Comparison of ENCODE assay signal across 10 mouse cellular contexts in genomic region chr5:21440833-21441530, GRCm38 (mm10). TPM values are rescaled to one million over a fixed set of nuclear protein-coding genes. Genes with fewer than 3 reads are reported as not detected.
A peak's percentile ranks its signal among the peaks of the same experiment; 100 is the strongest.
DNase-seq lines count a peak whose midpoint lies in the region; ATAC-seq and TF ChIP-seq lines count a peak whose summit lies in the region.
"Had no signal": no experiment of that assay in that cellular context is flagged by ENCODE, and none has a peak within 500 bp of the region (broad histone marks: within the 10 kb centered on the region; RNA-seq: fewer than 3 reads in every experiment).

No protein-coding gene starts in this region.

- in situ Hi-C loops in Patski (cut with MboI; ENCODE audit: low pct_unique_long_range_greater_than_20kb): no loop called here

- no peaks in the 10 kb centered on the region for H3K27me3 ChIP-seq in hindbrain, embryonic 13.5 days
- H3K27me3 ChIP-seq in hindbrain, embryonic 12.5 days: no peaks in the 10 kb centered on the region
- no peaks in the 10 kb centered on the region for H3K27me3 ChIP-seq in Patski
- H3K27me3 ChIP-seq in heart, embryonic 14.5 days (ENCODE audit: control insufficient read depth, insufficient read depth, low read length): no peaks in the 10 kb centered on the region
- no peaks in the 10 kb centered on the region for H3K27me3 ChIP-seq in lung, postnatal 0 days (replicated peaks; ENCODE audit: insufficient read depth, low read length)
- peaks cover 24% of the 10 kb centered on the region for H3K27me3 ChIP-seq in midbrain, embryonic 13.5 days

- 0 out of 2 replicates have a peak overlapping the region, but pooled peaks have one; percentile 8 for H3K27ac ChIP-seq in hindbrain, embryonic 13.5 days
- no peak overlapping the region for H3K27ac ChIP-seq in hindbrain, embryonic 12.5 days
- peak overlapping the region; percentile 44 to 51; a peak in 3 of 4 replicates for H3K27ac ChIP-seq in heart, embryonic 14.5 days (replicated peaks in 1 of 2; ENCODE audit: control insufficient read depth in 1 of 2, insufficient read depth in 1 of 2, low read depth in 2 of 2, low read length in 2 of 2)
- H3K27ac ChIP-seq in lung, postnatal 0 days (ENCODE audit: low read length): no peak overlapping the region
- no peak overlapping the region for H3K27ac ChIP-seq in midbrain, embryonic 13.5 days

- CTCF ChIA-PET in Patski (lab: Charles Lee): interaction anchor here (2.0 kb wide), 1 partner anchor 10 kb away, joined by 5 read pairs; no protein-coding TSS in a partner anchor

- no peaks in the 10 kb centered on the region for H3K9me3 ChIP-seq in hindbrain, embryonic 13.5 days
- H3K9me3 ChIP-seq in hindbrain, embryonic 12.5 days (replicated peaks): no peaks in the 10 kb centered on the region
- H3K9me3 ChIP-seq in heart, embryonic 14.5 days (ENCODE audit: control insufficient read depth, low read length): no peaks in the 10 kb centered on the region
- no peaks in the 10 kb centered on the region for H3K9me3 ChIP-seq in lung, postnatal 0 days (ENCODE audit: low read length)
- H3K9me3 ChIP-seq in midbrain, embryonic 13.5 days: no peaks in the 10 kb centered on the region
- H3K9me3 ChIP-seq: G1E had no signal

- 65% methylated on average over 8 of the region's 8 CpGs for WGBS in hindbrain, embryonic 13.5 days
- WGBS in hindbrain, embryonic 12.5 days: 73% methylated on average over 8 of the region's 8 CpGs
- 38% methylated on average over 8 of the region's 8 CpGs for WGBS in heart, embryonic 14.5 days
- WGBS in lung, postnatal 0 days: 18% methylated on average over 8 of the region's 8 CpGs
- WGBS in midbrain, embryonic 13.5 days: 78% methylated on average over 8 of the region's 8 CpGs

- no peak overlapping the region for H3K9ac ChIP-seq in hindbrain, embryonic 13.5 days
- H3K9ac ChIP-seq in hindbrain, embryonic 12.5 days: no peak overlapping the region
- H3K9ac ChIP-seq in heart, embryonic 14.5 days (ENCODE audit: low read length): no peak overlapping the region
- no peak overlapping the region for H3K9ac ChIP-seq in lung, postnatal 0 days (replicated peaks; ENCODE audit: low read depth)
- no peak overlapping the region for H3K9ac ChIP-seq in midbrain, embryonic 13.5 days (replicated peaks)

- POLR2A ChIA-PET in Patski (lab: Charles Lee): no interaction called here

- no peak overlapping the region for H3K4me3 ChIP-seq in hindbrain, embryonic 13.5 days
- no peak overlapping the region for H3K4me3 ChIP-seq in hindbrain, embryonic 12.5 days
- no peak overlapping the region for H3K4me3 ChIP-seq in heart, embryonic 14.5 days (ENCODE audit: control insufficient read depth in 1 of 2, insufficient read depth in 1 of 2, low read depth in 1 of 2, low read length in 2 of 2)
- no peak overlapping the region for H3K4me3 ChIP-seq in lung, postnatal 0 days (ENCODE audit: low read depth, low read length)
- H3K4me3 ChIP-seq in midbrain, embryonic 13.5 days (replicated peaks): no peak overlapping the region

- no peak for TF ChIP-seq EP300 in lung, postnatal 0 days (IDR thresholded peaks at IDR 0.05)

- DNase-seq in Patski (ENCODE audit: low read depth, low spot score) (no peak), MN1 (ENCODE audit: low spot score) (no peak)
- peak; percentile 72 for DNase-seq in lung, postnatal 0 days (ENCODE audit: low spot score)
- no peak for DNase-seq in testis, postnatal 10 days (ENCODE audit: low spot score)
- DNase-seq: layer of hippocampus, adult 9-11 months had no signal

- no peak for TF ChIP-seq CTCF in Patski (IDR thresholded peaks at IDR 0.05)
- no peak for TF ChIP-seq CTCF in lung, postnatal 0 days (IDR thresholded peaks at IDR 0.05)

- peak; percentile 49; the same call in 1 of the 2 replicates for ATAC-seq in hindbrain, embryonic 13.5 days (ENCODE audit: low FRiP score)
- ATAC-seq in hindbrain, embryonic 12.5 days (ENCODE audit: low FRiP score): no peak
- peak; percentile 39 for ATAC-seq in Patski
- no peak for ATAC-seq in heart, embryonic 14.5 days (ENCODE audit: insufficient number of reproducible peaks, insufficient read depth, low FRiP score, low read depth)
- peak; percentile 67 for ATAC-seq in lung, postnatal 0 days
- ATAC-seq in midbrain, embryonic 13.5 days: no peak

- no peak overlapping the region for H3K4me2 ChIP-seq in hindbrain, embryonic 13.5 days
- no peak overlapping the region for H3K4me2 ChIP-seq in hindbrain, embryonic 12.5 days (replicated peaks)
- no peak overlapping the region for H3K4me2 ChIP-seq in heart, embryonic 14.5 days (ENCODE audit: low read length)
- peak overlapping the region; percentile 8; the same call in 1 of the 2 replicates for H3K4me2 ChIP-seq in lung, postnatal 0 days (replicated peaks; ENCODE audit: low read depth, low read length)
- no peak overlapping the region for H3K4me2 ChIP-seq in midbrain, embryonic 13.5 days (replicated peaks)

- no peaks in the 10 kb centered on the region; the same call in 1 of the 2 replicates for H3K4me1 ChIP-seq in hindbrain, embryonic 13.5 days (replicated peaks)
- H3K4me1 ChIP-seq in hindbrain, embryonic 12.5 days: no peaks in the 10 kb centered on the region
- peaks cover 6 to 15% of the 10 kb centered on the region in 2 experiments for H3K4me1 ChIP-seq in heart, embryonic 14.5 days (ENCODE audit: control insufficient read depth in 2 of 2, insufficient read depth in 2 of 2, low read length in 2 of 2)
- H3K4me1 ChIP-seq in lung, postnatal 0 days (ENCODE audit: insufficient read depth, low read depth, low read length): no peaks in the 10 kb centered on the region
- peaks cover 4% of the 10 kb centered on the region for H3K4me1 ChIP-seq in midbrain, embryonic 13.5 days (replicated peaks)

- H3K36me3 ChIP-seq in hindbrain, embryonic 13.5 days: no peaks in the 10 kb centered on the region
- H3K36me3 ChIP-seq in hindbrain, embryonic 12.5 days: no peaks in the 10 kb centered on the region
- no peaks in the 10 kb centered on the region for H3K36me3 ChIP-seq in heart, embryonic 14.5 days (ENCODE audit: control insufficient read depth, insufficient read depth, low read length)
- H3K36me3 ChIP-seq in lung, postnatal 0 days (ENCODE audit: insufficient read depth, low read length): no peaks in the 10 kb centered on the region
- H3K36me3 ChIP-seq in midbrain, embryonic 13.5 days: no peaks in the 10 kb centered on the region

RNA-seq across cellular contexts. Expression of gene Fam185a, which starts 16.2 kb away (rescaled TPM):
- polyA plus RNA-seq in hindbrain, embryonic 13.5 days (2015; fragmentation: Nextera tagmentation; extraction: Ambion mirVana): 6.1 and 6.2 TPM in 2 replicates
- 5.4 and 5.7 TPM in 2 replicates for polyA plus RNA-seq in hindbrain, embryonic 12.5 days (2016; fragmentation: Nextera tagmentation; extraction: Ambion mirVana)
- 10.2 TPM for polyA plus RNA-seq in Patski (2021)
- polyA plus RNA-seq in heart, embryonic 14.5 days (2014; fragmentation: Nextera tagmentation; extraction: Ambion mirVana): 9.9 and 11.7 TPM in 2 replicates
- 1.7 and 2.8 TPM in 2 replicates for polyA plus RNA-seq in lung, postnatal 0 days (2015; fragmentation: Nextera tagmentation; extraction: Ambion mirVana)
- polyA plus RNA-seq in midbrain, embryonic 13.5 days (2015; fragmentation: Nextera tagmentation; extraction: Ambion mirVana): 4.7 and 5.0 TPM in 2 replicates

RNA-seq across cellular contexts. Expression of gene Ccdc146, which starts 16.5 kb away (rescaled TPM):
- 0.76 and 1.7 TPM in 2 replicates for polyA plus RNA-seq in hindbrain, embryonic 13.5 days (2015; fragmentation: Nextera tagmentation; extraction: Ambion mirVana)
- polyA plus RNA-seq in hindbrain, embryonic 12.5 days (2016; fragmentation: Nextera tagmentation; extraction: Ambion mirVana): 1.7 and 2.1 TPM in 2 replicates
- polyA plus RNA-seq in Patski (2021): 0.37 TPM
- 2.7 and 3.0 TPM in 2 replicates for polyA plus RNA-seq in heart, embryonic 14.5 days (2014; fragmentation: Nextera tagmentation; extraction: Ambion mirVana)
- polyA plus RNA-seq in lung, postnatal 0 days (2015; fragmentation: Nextera tagmentation; extraction: Ambion mirVana): 3.4 and 6.0 TPM in 2 replicates
- 0.22 and 0.62 TPM in 2 replicates for polyA plus RNA-seq in midbrain, embryonic 13.5 days (2015; fragmentation: Nextera tagmentation; extraction: Ambion mirVana)
- polyA plus RNA-seq: G1E had no signal

Comparison
In these comparisons a context has a peak if more than half of its experiments do, and no peak if none do; other contexts are left out.
1. ATAC-seq: peak in hindbrain, embryonic 13.5 days (single experiment), Patski (single experiment) and lung, postnatal 0 days (single experiment); none in hindbrain, embryonic 12.5 days (single experiment), heart, embryonic 14.5 days (single experiment) and midbrain, embryonic 13.5 days (single experiment).
2. H3K27ac ChIP-seq: peak in hindbrain, embryonic 13.5 days (single experiment) and heart, embryonic 14.5 days (2 of 2); none in hindbrain, embryonic 12.5 days (single experiment), lung, postnatal 0 days (single experiment) and midbrain, embryonic 13.5 days (single experiment).